In the genomic region with DNA sequence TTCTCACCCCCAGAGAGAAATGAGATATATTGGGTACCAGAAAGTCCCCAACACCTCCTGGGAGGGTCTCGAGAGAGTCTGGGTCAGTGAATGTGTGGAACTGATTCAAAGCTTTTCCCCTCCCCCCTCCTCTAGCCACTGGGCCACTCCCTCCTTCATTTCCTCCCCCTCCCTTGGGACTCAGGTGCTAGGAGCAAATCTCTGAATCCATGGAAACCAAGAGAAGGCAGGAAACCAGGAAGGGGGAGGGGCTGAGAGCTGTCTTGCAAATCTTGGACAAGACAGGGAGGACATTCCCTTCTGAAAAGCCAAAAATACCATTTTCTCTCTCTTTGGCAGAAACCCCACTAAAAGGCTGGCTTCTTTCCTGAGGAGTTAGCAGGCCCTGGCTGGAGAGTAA, we compare ENCODE assay signal across 8 mouse cellular contexts. TPM values are rescaled to one million over a fixed set of nuclear protein-coding genes. Genes with fewer than 3 reads are reported as not detected.
DNase-seq lines count a peak whose midpoint lies in the region.

No protein-coding gene starts in this region.

- intact Hi-C loops in gastrocnemius, postnatal 36 days (cut with DNase I) = no loop called here

- peak; percentile 5 for DNase-seq in gastrocnemius, adult 18-20 months (ENCODE audit: low spot score)
- DNase-seq in gastrocnemius, postnatal 36 days = no peak
- DNase-seq in right cerebral cortex, adult 18-20 months = peak; percentile 32
- no peak for DNase-seq in right cerebral cortex, postnatal 25 days
- DNase-seq in kidney, postnatal 4 days = peak; percentile 31 to 45
- DNase-seq in right cerebral cortex, postnatal 14 days = peak; percentile 57
- no peak for DNase-seq in layer of hippocampus, adult 9-10 months (ENCODE audit: low spot score)
- no peak for DNase-seq in gastrocnemius, adult 8-10 months (ENCODE audit: low spot score in 2 of 2)

RNA-seq across cellular contexts. Expression of a gene that starts 15.1 kb away (rescaled TPM):
- 10 to 100 TPM; 26.5 to 27.3 TPM for total RNA-seq in gastrocnemius, adult 18-20 months (2021)
- total RNA-seq in gastrocnemius, postnatal 36 days (2021) = 10 to 100 TPM; 25.6 to 27.0 TPM
- 10 to 100 TPM; 27.4 to 31.8 (median 29.4) TPM for total RNA-seq in gastrocnemius, adult 8-10 months (2022)

Comparison
In these comparisons a context has a peak if more than half of its experiments do, and no peak if none do; other contexts are left out.
1. DNase-seq: peak in gastrocnemius, adult 18-20 months (single experiment), right cerebral cortex, adult 18-20 months (single experiment), kidney, postnatal 4 days (2 of 2) and right cerebral cortex, postnatal 14 days (single experiment); none in gastrocnemius, postnatal 36 days (0 of 2), right cerebral cortex, postnatal 25 days (single experiment), layer of hippocampus, adult 9-10 months (single experiment) and gastrocnemius, adult 8-10 months (0 of 2).